Mouse (Mus musculus) CH12.LX (cell line): ENCODE measurements at regions not wholly inside any gene's neighbourhood (a gene's known extent, or its start where the extent isn't known, plus 50 kb on each side); places are given as distances from the start of the nearest gene placed in this dataset.

Source experiments
- DNase-seq: peaks from one replicate; pipeline ENCODE4 v3.0.0-alpha.2; 2013; ENCODE audit errors: extremely low read depth
- H3K27ac ChIP-seq: 2 replicates; pipeline ENCODE4 v1.5.1; 2012; ENCODE audit warnings: low read depth, mild to moderate bottlenecking, control low read depth, moderate library complexity; ENCODE audit not compliant: insufficient read depth
- H3K27me3 ChIP-seq: replicated peaks from 2 replicates; pipeline ENCODE3; 2012; ENCODE audit warnings: inconsistent platforms
- H3K36me3 ChIP-seq, 2 experiments: replicated peaks in 1 of 2; 2 replicates each; pipeline versions ENCODE3 to v1.6.1; 2012; ENCODE audit warnings: inconsistent platforms in 1 of 2, low read length in 1 of 2, mild to moderate bottlenecking in 1 of 2, mixed read lengths in 1 of 2, moderate library complexity in 1 of 2; ENCODE audit not compliant: control insufficient read depth in 1 of 2, insufficient read depth in 1 of 2
- H3K4me1 ChIP-seq, 2 experiments: 2 replicates each; pipeline ENCODE4 v1.6.1; 2012; ENCODE audit warnings: inconsistent platforms in 1 of 2, moderate library complexity in 1 of 2; ENCODE audit not compliant: insufficient read depth in 2 of 2, control insufficient read depth in 1 of 2
- H3K4me2 ChIP-seq: 2 replicates; pipeline ENCODE4 v1.6.1; 2012; ENCODE audit warnings: low read depth, mild to moderate bottlenecking, control low read depth; ENCODE audit not compliant: poor library complexity, insufficient read depth, severe bottlenecking
- H3K4me3 ChIP-seq, 3 experiments: fragments of 150-350 bp in 1 of 3; sonication (generic) in 1 of 3; replicated peaks in 1 of 3; 2 replicates each; pipeline versions ENCODE3 to v1.5.1; 2011 to 2012; ENCODE audit warnings: low read depth in 2 of 3, low read length in 2 of 3, mild to moderate bottlenecking in 2 of 3, moderate library complexity in 2 of 3, control low read depth in 1 of 3, improper control_type of control experiment in 1 of 3, inconsistent platforms in 1 of 3, mixed read lengths in 1 of 3; ENCODE audit not compliant: poor library complexity in 1 of 3
- H3K79me2 ChIP-seq: replicated peaks from 2 replicates; pipeline ENCODE4 v1.6.1; 2012; ENCODE audit warnings: mild to moderate bottlenecking, moderate library complexity; ENCODE audit not compliant: control insufficient read depth, poor library complexity, insufficient read depth, severe bottlenecking; ENCODE audit errors: extremely low read depth
- H3K9ac ChIP-seq: 2 replicates; pipeline ENCODE4 v1.6.1; 2012; ENCODE audit warnings: low read depth, mild to moderate bottlenecking, control low read depth, moderate library complexity; ENCODE audit not compliant: insufficient read depth
- H3K9me3 ChIP-seq: replicated peaks from 2 replicates; pipeline ENCODE3; 2012; ENCODE audit warnings: low read length, inconsistent platforms, mixed read lengths
- CHD2 ChIP-seq: IDR thresholded peaks from 2 replicates; pipeline ENCODE4 v1.6.1; 2011; ENCODE audit warnings: low read length, improper control_type of control experiment
- CTCF ChIP-seq, 2 experiments: IDR thresholded peaks in 1 of 2; conservative IDR thresholded peaks in 1 of 2; 2 replicates each; pipeline ENCODE4 v1.5.1; 2011 to 2012; ENCODE audit warnings: low read depth in 2 of 2, low read length in 2 of 2, improper control_type of control experiment in 1 of 2, inconsistent platforms in 1 of 2, mild to moderate bottlenecking in 1 of 2, moderate library complexity in 1 of 2
- E2F4 ChIP-seq: IDR thresholded peaks from 2 replicates; pipeline ENCODE4 v1.6.1; 2011; ENCODE audit warnings: low read depth, low read length, improper control_type of control experiment; ENCODE audit not compliant: insufficient replicate concordance
- ETS1 ChIP-seq: conservative IDR thresholded peaks from 2 replicates; pipeline ENCODE4 v1.6.1; 2012; ENCODE audit warnings: low read depth, mild to moderate bottlenecking, inconsistent platforms, low read length, improper control_type of control experiment, moderate library complexity
- GABPA ChIP-seq: IDR thresholded peaks from 2 replicates; pipeline ENCODE4 v1.6.1; 2012; ENCODE audit warnings: low read depth, low read length, improper control_type of control experiment, inconsistent platforms; ENCODE audit not compliant: insufficient replicate concordance
- HCFC1 ChIP-seq: IDR thresholded peaks from 2 replicates; pipeline ENCODE4 v1.6.1; 2012; ENCODE audit warnings: low read depth, mild to moderate bottlenecking, inconsistent platforms, low read length, improper control_type of control experiment
- IRF4 ChIP-seq: IDR thresholded peaks from 2 replicates; pipeline ENCODE4 v1.6.1; 2014; ENCODE audit warnings: low read depth, mild to moderate bottlenecking, inconsistent platforms, low read length, improper control_type of control experiment
- JUN ChIP-seq: IDR thresholded peaks from 2 replicates; pipeline ENCODE4 v1.6.1; 2011; ENCODE audit warnings: low read depth, mild to moderate bottlenecking, low read length, improper control_type of control experiment, moderate library complexity; ENCODE audit not compliant: insufficient read depth
- JUND ChIP-seq: conservative IDR thresholded peaks from 2 replicates; pipeline ENCODE4 v1.6.1; 2011; ENCODE audit warnings: low read depth, low read length, improper control_type of control experiment
- KAT2A ChIP-seq: IDR thresholded peaks from 2 replicates; pipeline ENCODE4 v1.6.1; 2012; ENCODE audit warnings: low read length, improper control_type of control experiment, inconsistent platforms; ENCODE audit not compliant: insufficient replicate concordance
- MAFK ChIP-seq: IDR thresholded peaks from 2 replicates; pipeline ENCODE4 v1.6.1; 2011; ENCODE audit warnings: low read length, improper control_type of control experiment; ENCODE audit not compliant: insufficient replicate concordance
- MAX ChIP-seq: IDR thresholded peaks from 2 replicates; pipeline ENCODE4 v1.6.1; 2011; ENCODE audit warnings: low read length, improper control_type of control experiment
- MAZ ChIP-seq: IDR thresholded peaks from 2 replicates; pipeline ENCODE4 v1.6.1; 2012; ENCODE audit warnings: low read depth, mild to moderate bottlenecking, inconsistent platforms, low read length, improper control_type of control experiment, moderate library complexity
- MEF2A ChIP-seq: IDR thresholded peaks from 2 replicates; pipeline ENCODE4 v1.6.1; 2014; ENCODE audit warnings: low read depth, mild to moderate bottlenecking, inconsistent platforms, low read length, improper control_type of control experiment, borderline replicate concordance
- MYC ChIP-seq: IDR thresholded peaks from 2 replicates; pipeline ENCODE4 v1.6.1; 2011; ENCODE audit warnings: low read depth, mild to moderate bottlenecking, improper control_type of control experiment, low read length
- NRF1 ChIP-seq: IDR thresholded peaks from 2 replicates; pipeline ENCODE4 v1.6.1; 2014; ENCODE audit warnings: low read depth, mild to moderate bottlenecking, inconsistent platforms, low read length, improper control_type of control experiment, moderate library complexity
- POLR2AphosphoS2 ChIP-seq: IDR thresholded peaks from 2 replicates; pipeline ENCODE4 v1.6.1; 2011; ENCODE audit warnings: low read depth, low read length, improper control_type of control experiment
- RAD21 ChIP-seq: IDR thresholded peaks from 2 replicates; pipeline ENCODE4 v1.6.1; 2011; ENCODE audit warnings: low read depth, mild to moderate bottlenecking, low read length, improper control_type of control experiment, moderate library complexity
- SMC3 ChIP-seq: IDR thresholded peaks from 2 replicates; pipeline ENCODE4 v1.6.1; 2011; ENCODE audit warnings: low read depth, low read length, improper control_type of control experiment
- TBP ChIP-seq: conservative IDR thresholded peaks from 2 replicates; pipeline ENCODE4 v1.6.1; 2011; ENCODE audit warnings: low read depth, low read length, improper control_type of control experiment
- TCF12 ChIP-seq: IDR thresholded peaks from 2 replicates; pipeline ENCODE4 v1.6.1; 2014; ENCODE audit warnings: low read depth, mild to moderate bottlenecking, inconsistent platforms, low read length, improper control_type of control experiment
- UBTF ChIP-seq: IDR thresholded peaks from 2 replicates; pipeline ENCODE4 v1.6.1; 2012; ENCODE audit warnings: low read depth, mild to moderate bottlenecking, inconsistent platforms, low read length, improper control_type of control experiment, moderate library complexity
- USF1 ChIP-seq: IDR thresholded peaks from 2 replicates; pipeline ENCODE4 v1.6.1; 2014; ENCODE audit warnings: low read depth, mild to moderate bottlenecking, inconsistent platforms, low read length, improper control_type of control experiment
- USF2 ChIP-seq: conservative IDR thresholded peaks from 2 replicates; pipeline ENCODE4 v1.6.1; 2011; ENCODE audit warnings: low read depth, low read length, improper control_type of control experiment
- ZKSCAN1 ChIP-seq: IDR thresholded peaks from 2 replicates; pipeline ENCODE4 v1.6.1; 2012; ENCODE audit warnings: low read depth, inconsistent platforms, low read length, improper control_type of control experiment, borderline replicate concordance
- ZMIZ1 ChIP-seq: IDR thresholded peaks from 2 replicates; pipeline ENCODE4 v1.6.1; 2012; ENCODE audit warnings: low read depth, mild to moderate bottlenecking, inconsistent platforms, low read length, improper control_type of control experiment
- ZNF384 ChIP-seq: IDR thresholded peaks from 2 replicates; pipeline ENCODE4 v1.6.1; 2012; ENCODE audit warnings: low read depth, low read length, improper control_type of control experiment, inconsistent platforms
- dilution Hi-C: fragments of 300-500 bp; cut with MboI; formaldehyde crosslinking; loops from 2 replicates; pipeline ENCODE4 v1.14.3; 2020; ENCODE audit warnings: low sequenced_read_pairs; ENCODE audit not compliant: extremely low pct_unique_long_range_greater_than_20kb, extremely low pct_ligation_motif_present
- in situ Hi-C: fragments of 300-500 bp; cut with MboI; formaldehyde crosslinking; loops from 3 replicates; pipeline ENCODE4 v1.14.3; 2019; ENCODE audit warnings: low sequenced_read_pairs, low pct_ligation_motif_present, low pct_unique_long_range_greater_than_20kb, mixed read lengths

- in situ Hi-C loops (no loop called here), dilution Hi-C loops (no loop called here)
- peaks cover 4 to 19% of the 10 kb centered on the region in 2 experiments; a peak in 3 of 4 replicates for H3K4me1 ChIP-seq
- H3K4me2 ChIP-seq, result no peak overlapping the region
- TF ChIP-seq JUN, result no peak
- TF ChIP-seq SMC3, result no peak
- TF ChIP-seq KAT2A, result no peak
- TF ChIP-seq E2F4, result no peak
- no peak for TF ChIP-seq ZKSCAN1
- no peak for TF ChIP-seq CTCF (conservative IDR thresholded peaks at IDR 0.05 in 1 of 2, IDR thresholded peaks at IDR 0.05 in 1 of 2; ENCODE audit: low read depth in 2 of 2, low read length in 2 of 2)
- no peak for TF ChIP-seq ZMIZ1
- no peak for TF ChIP-seq UBTF
- TF ChIP-seq RAD21, result no peak
- TF ChIP-seq USF2, result no peak
- TF ChIP-seq MAFK, result no peak
- TF ChIP-seq MAZ, result no peak
- no peak for TF ChIP-seq JUND
- TF ChIP-seq ETS1, result no peak
- no peak overlapping the region for H3K4me3 ChIP-seq
- H3K27me3 ChIP-seq, result no peaks in the 10 kb centered on the region
- H3K9me3 ChIP-seq, result no peaks in the 10 kb centered on the region
- no peak overlapping the region for H3K27ac ChIP-seq
- no peak overlapping the region for H3K9ac ChIP-seq
- no peak for DNase-seq
- H3K36me3 ChIP-seq, result no peaks in the 10 kb centered on the region
- no peaks in the 10 kb centered on the region for H3K79me2 ChIP-seq
Measured at GRCm38 (mm10) chr14:76759377-76759776, 202.7 kb upstream of the Serp2 start.

DNA sequence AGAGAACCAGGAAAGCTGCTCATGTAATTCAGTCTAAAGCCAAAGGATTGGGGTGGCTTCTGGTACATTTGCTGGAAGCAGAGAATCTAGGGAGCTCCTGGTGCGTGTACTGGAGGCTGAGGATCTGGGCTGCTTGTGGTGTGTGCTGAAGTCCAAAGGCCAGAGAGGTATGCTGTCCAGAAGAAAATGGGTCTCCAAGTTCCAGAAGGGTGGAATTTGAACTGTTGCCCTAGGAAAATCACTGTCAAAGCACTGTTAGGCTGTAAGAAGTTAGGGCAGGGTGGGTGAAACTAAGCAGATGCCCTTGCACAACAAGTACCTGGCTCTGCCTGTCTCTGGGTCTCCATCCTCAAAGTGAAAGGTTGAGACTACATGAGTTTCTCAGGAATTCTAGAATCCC lies 201.9 kb upstream of the Serp2 start:
- Histone ChIP-seq H3K36me3 (no peaks in the 10 kb centered on the region), H3K27me3 (no peaks in the 10 kb centered on the region), H3K4me1 (peaks cover 3 to 16% of the 10 kb centered on the region in 2 experiments; a peak in 2 of 4 replicates), H3K9me3 (no peaks in the 10 kb centered on the region), H3K79me2 (no peaks in the 10 kb centered on the region), H3K9ac (no peak overlapping the region), H3K27ac (no peak overlapping the region), H3K4me3 (no peak overlapping the region), H3K4me2 (no peak overlapping the region)
- dilution Hi-C loops (no loop called here), in situ Hi-C loops (no loop called here)
- TF ChIP-seq MAFK, result no peak
- TF ChIP-seq TBP, result no peak
- TF ChIP-seq ZNF384, result no peak
- no peak for TF ChIP-seq POLR2AphosphoS2
- TF ChIP-seq UBTF, result no peak
- TF ChIP-seq JUN, result no peak
- TF ChIP-seq GABPA, result no peak
- TF ChIP-seq HCFC1, result no peak
- no peak for TF ChIP-seq NRF1
- no peak for TF ChIP-seq MEF2A
- no peak for TF ChIP-seq ZMIZ1
- TF ChIP-seq TCF12, result no peak
- TF ChIP-seq CHD2, result no peak
- TF ChIP-seq IRF4, result no peak
- no peak for TF ChIP-seq RAD21
- no peak for TF ChIP-seq MYC
- no peak for TF ChIP-seq MAX
- no peak for TF ChIP-seq ETS1
- no peak for TF ChIP-seq USF1
- no peak for DNase-seq
